Mouse (Mus musculus): Measurements from ENCODE around the gene Ssna1. TPM values are rescaled to one million over a fixed set of nuclear protein-coding genes. Genes with fewer than 3 reads are reported as not detected.

The Ssna1 gene
- polyA plus RNA-seq, 1 experiment, result 45.5 TPM

DNA sequence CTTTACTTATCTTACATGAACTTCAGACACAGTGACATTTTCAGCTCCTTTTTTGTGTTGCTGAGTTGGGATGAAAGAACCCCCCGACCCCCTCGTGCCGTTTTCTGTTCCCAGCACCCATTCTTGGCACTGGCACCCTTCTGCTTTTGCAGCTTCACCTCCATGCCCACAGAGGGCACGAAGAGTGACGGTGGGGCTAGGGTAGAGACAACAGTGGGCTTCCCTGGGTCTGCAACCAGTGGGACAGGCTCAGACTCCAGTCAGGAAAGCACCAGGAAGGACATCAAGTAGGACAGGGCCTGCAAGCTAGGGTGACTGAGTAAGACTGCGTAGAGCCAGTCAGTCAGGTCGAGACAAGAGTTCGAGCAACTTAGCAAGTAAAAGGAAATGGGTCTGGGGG, 31.9 kb downstream of the Ssna1 start:
- no peaks in the 10 kb centered on the region for H3K36me3 ChIP-seq (ENCODE audit: control insufficient read depth, insufficient read depth, low read length)
- no peak overlapping the region for H3K27ac ChIP-seq (ENCODE audit: insufficient read depth, low read length)
- WGBS, result 71% methylated on average over 8 of the region's 8 CpGs
- TF ChIP-seq CTCF (IDR thresholded peaks at IDR 0.05; ENCODE audit: extremely low read depth, insufficient read depth, insufficient read length, insufficient replicate concordance), result no peak
- no peak for TF ChIP-seq POLR2A (IDR thresholded peaks at IDR 0.05; ENCODE audit: low read depth, low read length)
- peaks cover 9% of the 10 kb centered on the region for H3K4me1 ChIP-seq (ENCODE audit: control insufficient read depth, insufficient read depth, insufficient read length)
- H3K4me3 ChIP-seq (ENCODE audit: extremely low read depth, insufficient read depth, insufficient read length), result no peak overlapping the region
- no peak for DNase-seq (ENCODE audit: low read depth in 1 of 2, low spot score in 2 of 2)
- peaks cover 11% of the 10 kb centered on the region for H3K27me3 ChIP-seq (ENCODE audit: control insufficient read depth, insufficient read depth, low read length)

DNA sequence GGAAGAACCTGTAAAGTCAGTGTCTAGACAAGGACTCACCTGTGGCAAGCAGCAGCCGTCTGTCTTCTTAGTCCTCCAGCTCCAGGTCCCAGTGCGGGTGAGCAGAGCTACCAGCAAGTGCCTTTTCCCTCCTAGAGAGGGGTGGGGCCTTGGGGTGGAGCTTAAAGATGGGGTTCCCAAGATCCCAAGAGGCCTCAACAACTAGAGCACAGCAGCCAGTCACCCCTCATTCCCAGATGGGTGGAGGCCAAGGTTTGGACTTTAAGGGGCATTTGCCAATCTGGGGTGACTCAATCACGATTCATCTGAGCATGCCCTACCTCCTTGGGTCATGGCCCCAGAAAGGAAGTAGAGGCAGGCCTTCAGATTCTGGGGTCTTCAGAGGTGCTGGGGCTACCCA, 32.5 kb downstream of the Ssna1 start:
- 78% methylated on average over 3 of the region's 3 CpGs for WGBS
- Histone ChIP-seq H3K36me3 (ENCODE audit: control insufficient read depth, insufficient read depth, low read length) (no peaks in the 10 kb centered on the region), H3K27me3 (ENCODE audit: control insufficient read depth, insufficient read depth, low read length) (peaks cover 11% of the 10 kb centered on the region), H3K27ac (ENCODE audit: insufficient read depth, low read length) (no peak overlapping the region), H3K4me3 (ENCODE audit: extremely low read depth, insufficient read depth, insufficient read length) (no peak overlapping the region), H3K4me1 (ENCODE audit: control insufficient read depth, insufficient read depth, insufficient read length) (peaks cover 9% of the 10 kb centered on the region)
- TF ChIP-seq CTCF (IDR thresholded peaks at IDR 0.05; ENCODE audit: extremely low read depth, insufficient read depth, insufficient read length, insufficient replicate concordance), result no peak
- TF ChIP-seq POLR2A (IDR thresholded peaks at IDR 0.05; ENCODE audit: low read depth, low read length), result no peak
- no peak for DNase-seq (ENCODE audit: low read depth in 1 of 2, low spot score in 2 of 2)

DNA sequence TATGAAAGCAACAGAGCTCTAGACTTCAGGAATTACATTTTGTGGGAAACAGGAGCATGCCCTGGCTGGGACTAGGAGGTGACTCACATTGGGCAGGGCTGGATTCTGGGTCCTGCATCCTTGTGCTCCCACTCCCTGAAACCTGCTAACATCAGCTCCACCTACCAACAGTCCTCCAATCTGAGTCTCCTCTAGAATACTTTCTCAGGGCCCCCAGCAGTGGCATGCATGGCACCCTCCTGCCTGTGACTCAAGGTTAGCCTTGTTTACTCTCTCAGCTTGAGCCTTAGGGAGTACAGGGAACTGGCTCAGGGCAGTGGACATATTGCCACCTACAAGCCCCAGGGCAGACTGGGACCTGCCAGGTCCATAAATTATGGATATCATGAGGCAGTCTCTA, 34.1 kb downstream of the Ssna1 start:
- Histone ChIP-seq H3K27me3 (ENCODE audit: control insufficient read depth, insufficient read depth, low read length) (peaks cover 11% of the 10 kb centered on the region), H3K4me3 (ENCODE audit: extremely low read depth, insufficient read depth, insufficient read length) (no peak overlapping the region), H3K36me3 (ENCODE audit: control insufficient read depth, insufficient read depth, low read length) (no peaks in the 10 kb centered on the region), H3K27ac (ENCODE audit: insufficient read depth, low read length) (no peak overlapping the region), H3K4me1 (ENCODE audit: control insufficient read depth, insufficient read depth, insufficient read length) (peaks cover 9% of the 10 kb centered on the region)
- TF ChIP-seq POLR2A (IDR thresholded peaks at IDR 0.05; ENCODE audit: low read depth, low read length) (no peak), CTCF (IDR thresholded peaks at IDR 0.05; ENCODE audit: extremely low read depth, insufficient read depth, insufficient read length, insufficient replicate concordance) (no peak)
- no peak for DNase-seq (ENCODE audit: low read depth in 1 of 2, low spot score in 2 of 2)

DNA sequence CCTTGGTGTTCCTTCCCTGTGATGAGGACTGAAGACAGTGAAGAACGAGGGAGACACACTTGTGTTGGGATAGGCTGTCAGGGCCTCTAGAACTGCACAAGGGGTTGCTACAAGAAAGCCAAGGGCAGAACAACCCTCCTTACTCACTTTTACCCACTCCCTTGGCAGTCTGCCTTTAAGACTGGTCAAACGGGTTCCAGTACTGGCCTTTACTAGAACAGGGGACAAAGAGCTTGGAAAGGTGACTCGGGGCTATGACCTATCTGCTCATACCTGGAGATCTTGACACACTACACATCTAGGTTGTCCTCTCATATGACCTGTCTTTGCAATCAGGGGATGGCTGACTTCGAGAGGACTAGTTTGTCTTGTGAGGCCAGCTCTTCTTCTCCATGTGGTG, 34.7 kb downstream of the Ssna1 start:
- 68% methylated on average over 4 of the region's 4 CpGs for WGBS
- H3K36me3 ChIP-seq (ENCODE audit: control insufficient read depth, insufficient read depth, low read length), result no peaks in the 10 kb centered on the region
- H3K27me3 ChIP-seq (ENCODE audit: control insufficient read depth, insufficient read depth, low read length), result peaks cover 9% of the 10 kb centered on the region
- TF ChIP-seq POLR2A (IDR thresholded peaks at IDR 0.05; ENCODE audit: low read depth, low read length), result no peak
- no peak overlapping the region for H3K27ac ChIP-seq (ENCODE audit: insufficient read depth, low read length)
- DNase-seq (ENCODE audit: low read depth in 1 of 2, low spot score in 2 of 2), result no peak
- H3K4me1 ChIP-seq (ENCODE audit: control insufficient read depth, insufficient read depth, insufficient read length), result peaks cover 9% of the 10 kb centered on the region
- H3K4me3 ChIP-seq (ENCODE audit: extremely low read depth, insufficient read depth, insufficient read length), result no peak overlapping the region

DNA sequence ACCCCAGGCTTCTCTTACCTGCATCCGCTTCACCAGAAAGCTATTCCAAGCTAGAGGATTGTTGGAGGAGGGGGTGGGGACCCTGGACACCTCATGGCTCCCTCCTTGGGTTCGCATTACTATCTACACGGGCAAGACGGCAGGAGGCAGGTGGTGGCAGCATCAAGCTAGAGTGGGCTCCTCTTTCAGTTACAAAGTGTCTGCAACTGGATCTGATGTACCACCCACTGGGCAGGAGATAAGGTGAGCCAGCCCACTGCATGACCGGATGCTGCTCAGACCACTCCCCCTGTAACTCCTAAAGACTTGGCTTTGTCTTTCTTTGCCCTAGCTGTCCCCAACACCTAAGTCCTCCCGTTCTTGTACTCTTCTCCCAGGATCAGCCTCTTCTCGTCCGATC, 35.6 kb downstream of the Ssna1 start, which contains the start of gene Rnf224:
Gene Rnf224 (minus strand): TSS at position 174 of the 400 bp plus-strand sequence.
- DNase-seq (ENCODE audit: low read depth in 1 of 2, low spot score in 2 of 2), result no peak
- WGBS, result 81% methylated on average over 8 of the region's 8 CpGs
- Histone ChIP-seq H3K27ac (ENCODE audit: insufficient read depth, low read length) (no peak within 1 kb of the TSS), H3K36me3 (ENCODE audit: control insufficient read depth, insufficient read depth, low read length) (no peaks in the 10 kb centered on the region), H3K4me1 (ENCODE audit: control insufficient read depth, insufficient read depth, insufficient read length) (peaks cover 4% of the 10 kb centered on the region; the same call in 1 of the 2 replicates), H3K4me3 (ENCODE audit: extremely low read depth, insufficient read depth, insufficient read length) (no peak within 1 kb of the TSS), H3K27me3 (ENCODE audit: control insufficient read depth, insufficient read depth, low read length) (peaks cover 3% of the 10 kb centered on the region; the same call in 1 of the 2 replicates)
- no peak for TF ChIP-seq CTCF (IDR thresholded peaks at IDR 0.05; ENCODE audit: extremely low read depth, insufficient read depth, insufficient read length, insufficient replicate concordance)
- no peak for TF ChIP-seq POLR2A (IDR thresholded peaks at IDR 0.05; ENCODE audit: low read depth, low read length)

DNA sequence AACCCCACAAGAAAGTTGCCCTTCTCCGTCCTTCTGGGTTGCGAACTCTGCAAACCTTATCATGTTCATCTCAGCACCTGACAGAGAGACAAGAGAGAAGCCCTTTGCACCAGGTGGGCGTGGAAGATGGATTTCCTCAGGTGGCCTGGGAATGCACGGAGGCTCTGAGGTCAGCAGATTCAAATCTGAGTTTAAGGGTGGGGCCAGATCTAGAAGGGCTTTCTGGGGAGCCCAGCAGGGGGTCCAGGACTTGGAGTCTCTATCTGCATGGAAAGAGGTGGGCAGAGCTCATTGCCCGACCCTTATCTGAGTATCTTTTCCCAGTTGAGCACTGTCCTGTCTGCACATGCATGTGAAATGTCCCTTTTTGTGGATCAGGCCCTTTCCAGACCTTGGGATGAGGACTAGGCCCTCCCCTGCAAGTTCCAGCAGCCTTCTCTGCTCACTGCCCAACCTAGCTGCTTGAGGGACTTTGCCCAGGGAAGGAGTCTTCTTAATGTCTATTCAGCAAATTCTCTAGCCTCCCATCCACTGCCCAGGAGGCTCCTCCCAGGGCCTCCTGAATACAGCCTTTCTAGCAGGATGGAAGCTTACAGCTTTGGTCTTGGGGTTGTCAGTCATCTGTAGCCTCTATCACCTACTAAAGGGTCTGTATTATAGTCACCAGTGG, 37.6 kb downstream of the Ssna1 start:
- Histone ChIP-seq H3K36me3 (ENCODE audit: control insufficient read depth, insufficient read depth, low read length) (no peaks in the 10 kb centered on the region), H3K4me3 (ENCODE audit: extremely low read depth, insufficient read depth, insufficient read length) (no peak overlapping the region), H3K27me3 (ENCODE audit: control insufficient read depth, insufficient read depth, low read length) (no peaks in the 10 kb centered on the region; the same call in 1 of the 2 replicates), H3K27ac (ENCODE audit: insufficient read depth, low read length) (no peak overlapping the region), H3K4me1 (ENCODE audit: control insufficient read depth, insufficient read depth, insufficient read length) (no peaks in the 10 kb centered on the region)
- TF ChIP-seq POLR2A (IDR thresholded peaks at IDR 0.05; ENCODE audit: low read depth, low read length) (no peak), CTCF (IDR thresholded peaks at IDR 0.05; ENCODE audit: extremely low read depth, insufficient read depth, insufficient read length, insufficient replicate concordance) (no peak)
- no peak for DNase-seq (ENCODE audit: low read depth in 1 of 2, low spot score in 2 of 2)
- WGBS, result 75% methylated on average over 5 of the region's 5 CpGs

DNA sequence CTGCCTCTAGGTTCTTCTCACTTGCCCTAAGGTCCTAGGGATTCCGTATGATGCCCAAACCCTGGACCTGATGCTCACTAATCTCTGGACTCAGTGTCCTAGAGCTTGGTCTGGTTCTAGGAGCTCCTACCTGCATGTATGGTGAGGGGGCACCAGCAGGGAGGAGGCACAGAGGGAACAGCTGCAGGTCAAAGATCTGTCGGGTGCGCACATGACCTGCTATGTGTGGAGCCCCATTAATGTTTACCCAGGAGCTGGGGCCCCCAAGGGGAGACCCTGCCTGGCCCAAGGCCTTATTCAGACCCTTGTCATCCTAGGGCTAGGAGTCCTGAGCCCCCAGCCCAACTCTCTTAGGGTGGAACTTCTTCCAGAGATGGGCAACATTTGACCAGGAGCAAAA, 38.2 kb downstream of the Ssna1 start, which contains the start of gene Slc34a3:
Gene Slc34a3 (minus strand): TSS at position 315 of the 400 bp plus-strand sequence.
- Histone ChIP-seq H3K27ac (ENCODE audit: insufficient read depth, low read length) (no peak within 1 kb of the TSS), H3K4me3 (ENCODE audit: extremely low read depth, insufficient read depth, insufficient read length) (no peak within 1 kb of the TSS), H3K36me3 (ENCODE audit: control insufficient read depth, insufficient read depth, low read length) (no peaks in the 10 kb centered on the region), H3K27me3 (ENCODE audit: control insufficient read depth, insufficient read depth, low read length) (no peaks in the 10 kb centered on the region; the same call in 1 of the 2 replicates), H3K4me1 (ENCODE audit: control insufficient read depth, insufficient read depth, insufficient read length) (no peaks in the 10 kb centered on the region)
- no peak for DNase-seq (ENCODE audit: low read depth in 1 of 2, low spot score in 2 of 2)
- WGBS, result 69% methylated on average over 3 of the region's 3 CpGs
- no peak for TF ChIP-seq CTCF (IDR thresholded peaks at IDR 0.05; ENCODE audit: extremely low read depth, insufficient read depth, insufficient read length, insufficient replicate concordance)
